Mouse (Mus musculus) mesoderm, embryonic 11.5 days (tissue): ENCODE measurements around the gene 1500009C09Rik.

Experiments used
- DNase-seq: peaks from one replicate; pipeline ENCODE4 v3.0.0-alpha.2; 2012; ENCODE audit warnings: low read depth, low spot score

1500009C09Rik gene

GRCm38 (mm10) chr15:82247131-82247776, 4.9 kb upstream of the 1500009C09Rik start:
- no peak for DNase-seq

- no peak for DNase-seq
These were observed 618 bp upstream of the 1500009C09Rik start for GRCm38 (mm10) chr15:82251579-82251978.

DNA sequence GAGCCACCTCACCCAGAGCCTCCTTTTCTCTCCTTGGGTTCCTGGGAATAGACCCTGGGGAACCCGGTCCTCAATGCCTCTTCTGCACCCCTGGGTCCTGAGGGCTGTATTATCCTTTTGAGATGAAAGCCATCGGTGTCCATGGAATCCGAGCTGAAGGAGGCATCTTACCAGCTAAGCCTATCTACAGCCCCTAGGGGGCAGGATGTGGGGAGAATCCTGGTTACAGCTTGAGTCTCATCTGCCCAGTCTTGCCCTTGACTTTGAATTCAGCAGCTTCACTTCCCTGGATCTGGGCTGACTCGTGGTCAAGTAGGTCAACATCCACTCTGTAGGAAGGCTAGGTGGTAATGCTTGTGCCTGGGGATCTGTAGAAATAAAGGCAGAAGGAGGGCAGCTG, 3.1 kb downstream of the 1500009C09Rik start:
- no peak for DNase-seq

GRCm38 (mm10) chr15:82255944-82256383, 3.8 kb downstream of the 1500009C09Rik start:
- DNase-seq = peak; percentile 77

- DNase-seq = peak; percentile 87
These were observed 7.3 kb downstream of the 1500009C09Rik start for GRCm38 (mm10) chr15:82259510-82259909.

GRCm38 (mm10) chr15:82266356-82266755, 14.2 kb downstream of the 1500009C09Rik start:
- peak; percentile 64 for DNase-seq

GRCm38 (mm10) chr15:82268185-82268584, 16.0 kb downstream of the 1500009C09Rik start:
- peak; percentile 48 for DNase-seq

DNA sequence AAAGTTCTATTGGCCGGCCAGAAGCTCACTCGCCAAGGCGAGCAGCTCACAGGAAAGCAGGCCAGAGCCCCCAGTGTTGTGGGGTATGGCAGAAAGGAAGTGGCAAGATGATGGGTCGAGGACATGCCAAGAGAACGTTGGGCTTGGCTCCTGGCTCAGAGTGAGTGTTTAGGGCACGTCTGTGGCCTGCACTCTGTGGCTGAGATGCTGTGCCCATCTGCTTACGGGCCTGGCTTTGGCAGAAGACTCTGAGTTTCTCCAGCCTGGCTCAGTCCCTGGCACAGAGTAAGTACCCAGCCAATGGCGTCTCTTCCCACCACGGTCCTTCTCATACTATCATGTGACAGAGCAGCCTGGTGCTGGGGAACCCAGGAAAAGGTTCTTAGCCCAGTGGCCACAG, 16.6 kb downstream of the 1500009C09Rik start:
- DNase-seq = no peak

- peak; percentile 86 for DNase-seq
These were observed 19.0 kb downstream of the 1500009C09Rik start for GRCm38 (mm10) chr15:82271201-82271600.

GRCm38 (mm10) chr15:82272295-82272694, 20.1 kb downstream of the 1500009C09Rik start:
- no peak for DNase-seq

- no peak for DNase-seq
These were observed 22.4 kb downstream of the 1500009C09Rik start, which contains the start of gene Sept3 for GRCm38 (mm10) chr15:82274593-82274926. TSS of gene Sept3 (plus strand) at chr15:82274893.

DNA sequence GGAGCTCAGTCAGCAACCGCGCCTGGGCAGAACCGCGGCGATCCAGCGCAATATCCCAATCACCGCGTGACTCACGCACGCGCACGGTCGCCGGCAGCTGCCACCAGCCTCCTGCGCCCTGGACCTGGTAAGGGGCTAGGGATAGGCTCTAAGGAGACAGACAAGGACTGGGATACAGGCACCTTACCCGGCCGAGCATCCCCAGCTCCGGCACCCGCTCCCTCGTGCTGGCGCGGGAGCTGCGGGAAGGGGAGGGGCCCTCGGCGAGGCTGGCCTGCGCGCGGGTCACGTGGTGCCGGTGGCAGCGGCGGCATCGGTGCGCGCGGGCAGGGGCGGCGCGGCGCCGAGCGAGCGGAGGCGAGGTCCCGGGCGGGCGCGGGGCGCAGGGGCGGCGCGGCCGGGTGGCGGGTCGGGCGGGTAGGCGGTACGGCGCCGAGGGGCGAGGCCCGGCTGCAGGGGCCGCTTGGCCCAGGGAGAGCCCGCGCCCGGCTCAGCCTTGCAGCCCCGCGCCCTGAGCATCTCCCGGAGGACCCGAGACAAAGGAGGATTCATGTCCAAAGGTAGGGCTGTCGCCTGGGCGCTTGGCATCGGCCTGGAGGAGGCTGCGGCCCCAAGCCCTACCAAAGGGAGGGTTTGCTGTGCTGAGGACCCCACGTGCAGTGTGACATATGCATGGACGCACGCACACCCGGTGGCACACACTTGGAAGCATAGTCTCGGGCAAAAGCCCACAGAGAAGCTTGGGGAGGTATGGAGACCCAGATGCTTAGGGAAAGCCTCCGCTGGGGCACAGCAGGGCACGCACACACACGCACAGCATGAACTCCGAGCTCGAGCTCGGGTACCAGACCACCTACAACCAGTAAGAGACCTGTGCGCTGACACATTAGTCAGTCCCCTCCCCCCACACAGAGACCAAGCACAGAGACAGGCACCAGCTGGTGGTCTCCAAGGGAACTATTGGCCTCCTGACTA, 23.0 kb downstream of the 1500009C09Rik start:
- peak; percentile 77 for DNase-seq

GRCm38 (mm10) chr15:82277591-82277990, 25.4 kb downstream of the 1500009C09Rik start:
- DNase-seq = no peak

DNA sequence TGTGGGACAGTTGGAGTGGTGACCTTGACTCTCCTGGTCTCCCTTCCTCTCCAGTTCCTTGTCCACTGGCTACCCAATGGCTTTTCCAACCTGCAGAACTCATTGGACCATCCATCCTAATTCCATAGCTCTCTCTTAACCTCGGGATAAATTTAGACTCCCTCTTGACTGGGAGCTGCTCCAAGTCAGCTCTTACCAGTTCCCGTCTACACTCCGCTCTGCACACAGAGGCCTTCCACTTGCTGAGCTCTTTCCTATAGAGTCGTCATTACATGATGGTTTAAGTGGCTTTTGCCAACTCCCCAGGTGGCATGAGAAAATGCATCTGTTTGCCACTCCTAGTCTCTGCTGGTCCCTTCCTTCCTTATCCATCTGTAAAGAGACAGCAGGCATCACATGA, 28.4 kb downstream of the 1500009C09Rik start:
- DNase-seq = no peak

DNA sequence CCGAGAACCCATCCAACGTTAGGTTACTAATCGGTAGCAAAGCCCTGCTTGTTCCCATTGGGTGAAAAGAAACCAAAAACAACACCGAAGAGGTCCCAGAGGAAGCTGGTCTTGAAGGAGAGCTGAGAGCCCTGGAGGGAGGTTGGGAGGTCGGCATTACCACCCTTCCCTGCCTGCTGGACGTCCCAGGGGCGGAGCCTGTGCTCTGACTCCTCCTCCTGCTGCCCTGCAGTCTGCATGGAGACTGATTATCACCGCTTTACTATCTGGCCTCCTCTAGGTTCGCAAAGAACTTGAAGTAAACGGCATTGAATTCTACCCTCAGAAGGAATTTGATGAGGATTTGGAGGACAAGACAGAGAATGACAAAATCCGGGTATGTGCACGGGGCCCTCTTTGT, 34.0 kb downstream of the 1500009C09Rik start:
- DNase-seq = no peak

DNA sequence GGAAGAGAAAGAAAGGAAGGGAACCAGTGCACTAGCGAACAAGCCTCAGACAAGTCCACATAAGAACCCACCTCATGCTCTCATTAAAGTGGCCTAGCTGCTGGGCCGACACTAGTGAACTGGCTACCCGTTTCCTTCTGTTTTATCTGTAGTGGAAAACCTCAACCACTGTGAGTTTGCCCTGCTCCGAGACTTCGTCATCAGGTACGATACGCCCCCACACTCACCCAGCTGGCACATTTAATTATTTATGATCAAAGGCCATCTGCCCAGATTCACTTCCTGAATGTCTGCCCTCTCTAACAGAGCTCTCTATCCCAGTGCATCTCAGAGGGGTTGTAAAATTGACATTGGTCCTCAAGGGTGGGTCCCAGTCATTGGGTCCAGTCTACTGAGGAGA, 38.1 kb downstream of the 1500009C09Rik start:
- DNase-seq = no peak

GRCm38 (mm10) chr15:82292851-82293250, 40.7 kb downstream of the 1500009C09Rik start:
- DNase-seq = no peak

DNA sequence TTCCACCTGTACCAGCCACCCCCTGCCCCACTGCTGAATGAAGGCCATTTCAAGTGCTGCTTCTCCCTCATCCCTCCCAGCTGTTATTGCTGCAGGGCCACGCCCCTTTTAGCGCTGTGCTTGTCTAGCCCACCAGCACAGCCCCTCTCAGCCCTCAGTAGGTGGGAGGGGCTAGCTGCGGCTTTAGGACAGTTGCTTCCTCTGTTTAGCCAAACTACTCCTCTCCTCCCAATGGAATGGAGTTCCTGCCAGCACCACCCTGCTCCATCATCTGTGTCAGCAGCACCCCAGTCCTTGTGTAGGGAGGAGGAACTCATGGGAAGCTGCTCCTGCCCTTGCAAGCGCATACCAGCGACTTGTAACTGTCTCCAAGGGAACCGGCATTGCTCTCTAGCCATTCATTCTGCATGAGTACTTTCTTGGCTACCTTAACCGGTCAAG, 41.1 kb downstream of the 1500009C09Rik start:
- DNase-seq = peak; percentile 76

- DNase-seq = peak; percentile 45
These were observed 41.9 kb downstream of the 1500009C09Rik start for GRCm38 (mm10) chr15:82294059-82294458.

- DNase-seq = no peak
These were observed 46.8 kb downstream of the 1500009C09Rik start, which contains the start of gene Wbp2nl for GRCm38 (mm10) chr15:82298764-82299561. TSS of gene Wbp2nl (plus strand) at chr15:82298954.

- no peak for DNase-seq
These were observed 54.9 kb downstream of the 1500009C09Rik start for GRCm38 (mm10) chr15:82307107-82307506.

DNA sequence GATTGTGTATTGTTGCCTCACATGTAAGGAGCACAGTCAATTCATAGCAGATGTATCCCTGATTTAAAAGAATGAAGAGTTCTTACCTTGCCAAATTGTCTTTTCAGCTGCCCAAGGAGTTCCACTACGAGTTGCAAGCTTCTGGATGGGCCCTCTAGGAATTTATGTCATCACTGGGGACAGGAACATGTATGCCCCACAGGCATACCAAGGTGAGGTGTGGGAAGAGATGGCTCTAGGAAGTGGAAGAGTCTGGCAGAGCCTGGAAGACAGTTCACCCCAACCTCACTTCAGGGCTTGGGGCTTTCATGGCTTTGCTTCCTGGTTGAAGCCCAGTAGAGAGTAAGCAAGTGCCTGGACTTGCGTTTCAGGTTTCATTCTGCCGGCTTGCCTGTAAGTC, 56.2 kb downstream of the 1500009C09Rik start:
- no peak for DNase-seq
